ENCODE assay signal across 16 mouse cellular contexts in the genomic region with DNA sequence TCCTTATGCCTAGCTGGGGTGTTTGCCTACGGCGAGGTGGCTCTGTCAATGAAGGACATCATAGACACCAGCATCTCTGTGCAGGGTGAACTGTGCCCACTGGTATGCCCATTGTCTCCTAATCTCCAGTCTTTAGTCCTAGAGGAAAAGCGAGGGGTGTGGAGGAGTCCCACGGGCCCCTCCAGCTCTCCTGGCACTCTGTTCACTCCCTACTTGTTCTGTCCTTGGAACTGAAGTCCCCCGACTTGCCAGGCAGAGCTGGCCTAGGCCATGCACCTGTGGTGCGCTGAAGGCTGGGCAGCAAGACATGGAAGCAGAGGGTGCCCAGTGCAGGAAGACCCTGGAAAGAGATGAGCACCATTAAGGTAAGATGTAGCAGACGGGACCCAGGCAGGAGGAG.
A peak's percentile ranks its signal among the peaks of the same experiment; 100 is the strongest.
DNase-seq lines count a peak whose midpoint lies in the region; ATAC-seq and TF ChIP-seq lines count a peak whose summit lies in the region.
"Had no signal": no experiment of that assay in that cellular context is flagged by ENCODE, and none has a peak within 500 bp of the region (broad histone marks: within the 10 kb centered on the region; RNA-seq: fewer than 3 reads in every experiment).

No protein-coding gene starts in this region.

- ATAC-seq in hindbrain, embryonic 16.5 days: no peak
- no peak for ATAC-seq in lung, embryonic 14.5 days (ENCODE audit: insufficient read depth)
- no peak for ATAC-seq in intestine, embryonic 14.5 days (replicated peaks; ENCODE audit: low FRiP score, low TSS enrichment, low read depth)
- ATAC-seq in midbrain, embryonic 11.5 days (ENCODE audit: low FRiP score): no peak
- ATAC-seq: midbrain, embryonic 15.5 days had no signal

- peaks cover 11% of the 10 kb centered on the region; the same call in 1 of the 2 replicates for H3K27me3 ChIP-seq in hindbrain, embryonic 10.5 days (ENCODE audit: insufficient read depth, poor library complexity, severe bottlenecking)
- no peaks in the 10 kb centered on the region for H3K27me3 ChIP-seq in hindbrain, embryonic 16.5 days (replicated peaks; ENCODE audit: control insufficient read depth, insufficient read depth, low read length)
- H3K27me3 ChIP-seq in lung, embryonic 14.5 days (ENCODE audit: insufficient read depth, low read length): no peaks in the 10 kb centered on the region
- H3K27me3 ChIP-seq in intestine, embryonic 14.5 days (replicated peaks; ENCODE audit: control insufficient read depth, insufficient read depth, low read length): no peaks in the 10 kb centered on the region
- no peaks in the 10 kb centered on the region for H3K27me3 ChIP-seq in small intestine, adult 2 months (ENCODE audit: control insufficient read depth, insufficient read depth, low read length)
- H3K27me3 ChIP-seq in midbrain, embryonic 11.5 days (ENCODE audit: control insufficient read depth, insufficient read depth, low read length): no peaks in the 10 kb centered on the region
- H3K27me3 ChIP-seq: CH12.LX; forebrain, embryonic 12.5 days; heart, embryonic 15.5 days; limb, embryonic 13.5 days; midbrain, embryonic 15.5 days had no signal

- H3K9me3 ChIP-seq in hindbrain, embryonic 10.5 days: no peaks in the 10 kb centered on the region
- H3K9me3 ChIP-seq in hindbrain, embryonic 16.5 days (ENCODE audit: control insufficient read depth, low read length): no peaks in the 10 kb centered on the region
- no peaks in the 10 kb centered on the region for H3K9me3 ChIP-seq in lung, embryonic 14.5 days (ENCODE audit: low read depth, low read length)
- no peaks in the 10 kb centered on the region for H3K9me3 ChIP-seq in intestine, embryonic 14.5 days (ENCODE audit: control insufficient read depth, low read length)
- no peaks in the 10 kb centered on the region for H3K9me3 ChIP-seq in midbrain, embryonic 11.5 days (ENCODE audit: control insufficient read depth, low read length)
- H3K9me3 ChIP-seq: forebrain, embryonic 12.5 days; heart, embryonic 15.5 days; limb, embryonic 13.5 days; megakaryocyte, embryonic 14.5 days; midbrain, embryonic 15.5 days had no signal

- H3K9ac ChIP-seq in hindbrain, embryonic 16.5 days (ENCODE audit: low read depth, low read length): no peak overlapping the region
- no peak overlapping the region for H3K9ac ChIP-seq in lung, embryonic 14.5 days
- no peak overlapping the region; the same call in 1 of the 2 replicates for H3K9ac ChIP-seq in intestine, embryonic 14.5 days (ENCODE audit: low read length)
- no peak overlapping the region for H3K9ac ChIP-seq in midbrain, embryonic 11.5 days (ENCODE audit: low read length)
- H3K9ac ChIP-seq: forebrain, embryonic 12.5 days; heart, embryonic 15.5 days; limb, embryonic 13.5 days; midbrain, embryonic 15.5 days had no signal

- H3K4me3 ChIP-seq in hindbrain, embryonic 10.5 days: no peak overlapping the region
- no peak overlapping the region for H3K4me3 ChIP-seq in hindbrain, embryonic 16.5 days (ENCODE audit: low read length)
- H3K4me3 ChIP-seq in lung, embryonic 14.5 days (ENCODE audit: low read depth, low read length): no peak overlapping the region
- no peak overlapping the region for H3K4me3 ChIP-seq in intestine, embryonic 14.5 days (ENCODE audit: low read depth, low read length)
- H3K4me3 ChIP-seq in small intestine, adult 2 months (ENCODE audit: low read depth, low read length): peak overlapping the region; percentile 48
- no peak overlapping the region for H3K4me3 ChIP-seq in midbrain, embryonic 11.5 days (ENCODE audit: low read depth, low read length)
- H3K4me3 ChIP-seq: forebrain, embryonic 12.5 days; heart, embryonic 15.5 days; limb, embryonic 13.5 days; midbrain, embryonic 15.5 days; myocyte had no signal

- TF ChIP-seq CTCF in lung, embryonic 14.5 days (IDR thresholded peaks at IDR 0.05; ENCODE audit: low read depth): no peak
- no peak for TF ChIP-seq CTCF in small intestine, adult 2 months (IDR thresholded peaks at IDR 0.05; ENCODE audit: extremely low read depth, insufficient read length, insufficient replicate concordance, low read depth, low read length)

- TF ChIP-seq POLR2A in small intestine, adult 2 months (IDR thresholded peaks at IDR 0.05; ENCODE audit: low read depth, low read length): no peak

- H3K4me2 ChIP-seq in hindbrain, embryonic 16.5 days (ENCODE audit: low read length): no peak overlapping the region
- peak overlapping the region; percentile 27; the same call in 1 of the 2 replicates for H3K4me2 ChIP-seq in lung, embryonic 14.5 days
- H3K4me2 ChIP-seq in intestine, embryonic 14.5 days (ENCODE audit: low read length): peak overlapping the region; percentile 26
- no peak overlapping the region for H3K4me2 ChIP-seq in midbrain, embryonic 11.5 days
- H3K4me2 ChIP-seq: forebrain, embryonic 12.5 days; heart, embryonic 15.5 days; limb, embryonic 13.5 days; midbrain, embryonic 15.5 days had no signal

- no peak for DNase-seq in hindbrain, embryonic 10.5 days (ENCODE audit: low spot score)
- DNase-seq in lung, embryonic 14.5 days: no peak
- DNase-seq in lung, postnatal 10 days: no peak
- no peak for DNase-seq in intestine, embryonic 14.5 days (ENCODE audit: low spot score)
- no peak for DNase-seq in midbrain, embryonic 11.5 days (ENCODE audit: low spot score, missing footprints)
- no peak for DNase-seq in layer of hippocampus, postnatal 36 days
- DNase-seq: cerebellum, postnatal 36 days had no signal

- 88% methylated on average over 7 of the region's 7 CpGs for WGBS in hindbrain, embryonic 10.5 days
- WGBS in hindbrain, embryonic 16.5 days: 96% methylated on average over 7 of the region's 7 CpGs
- 72% methylated on average over 7 of the region's 7 CpGs for WGBS in lung, embryonic 14.5 days
- WGBS in intestine, embryonic 14.5 days: 75% methylated on average over 7 of the region's 7 CpGs
- WGBS in small intestine, adult 2 months: 34% methylated on average over 7 of the region's 7 CpGs
- 93% methylated on average over 7 of the region's 7 CpGs for WGBS in midbrain, embryonic 11.5 days

- H3K4me1 ChIP-seq in hindbrain, embryonic 10.5 days (replicated peaks): peaks cover 15% of the 10 kb centered on the region
- H3K4me1 ChIP-seq in hindbrain, embryonic 16.5 days (ENCODE audit: control insufficient read depth, insufficient read depth, low read depth, low read length): no peaks in the 10 kb centered on the region
- no peaks in the 10 kb centered on the region for H3K4me1 ChIP-seq in lung, embryonic 14.5 days (ENCODE audit: insufficient read depth)
- no peaks in the 10 kb centered on the region for H3K4me1 ChIP-seq in intestine, embryonic 14.5 days (replicated peaks; ENCODE audit: control insufficient read depth, insufficient read depth, low read length)
- H3K4me1 ChIP-seq in small intestine, adult 2 months (ENCODE audit: control insufficient read depth, insufficient read depth, insufficient read length, low read length): peaks cover 23% of the 10 kb centered on the region
- H3K4me1 ChIP-seq in midbrain, embryonic 11.5 days (ENCODE audit: control insufficient read depth, insufficient read depth, low read length): no peaks in the 10 kb centered on the region
- H3K4me1 ChIP-seq: forebrain, embryonic 12.5 days; heart, embryonic 15.5 days; midbrain, embryonic 15.5 days had no signal

- peak overlapping the region; percentile 57 for H3K27ac ChIP-seq in hindbrain, embryonic 10.5 days
- H3K27ac ChIP-seq in hindbrain, embryonic 16.5 days (ENCODE audit: low read depth, low read length): no peak overlapping the region
- H3K27ac ChIP-seq in lung, embryonic 14.5 days (ENCODE audit: low read depth): peak overlapping the region; percentile 80
- peak overlapping the region; percentile 88 for H3K27ac ChIP-seq in intestine, embryonic 14.5 days (ENCODE audit: low read depth)
- H3K27ac ChIP-seq in small intestine, adult 2 months (ENCODE audit: insufficient read depth, low read depth, low read length): peak overlapping the region; percentile 94
- H3K27ac ChIP-seq in midbrain, embryonic 11.5 days (ENCODE audit: low read depth, low read length): no peak overlapping the region
- H3K27ac ChIP-seq: forebrain, embryonic 12.5 days; heart, embryonic 15.5 days; limb, embryonic 13.5 days; midbrain, embryonic 15.5 days had no signal

- no peaks in the 10 kb centered on the region for H3K36me3 ChIP-seq in hindbrain, embryonic 10.5 days
- H3K36me3 ChIP-seq in hindbrain, embryonic 16.5 days (ENCODE audit: control insufficient read depth, insufficient read depth, low read length): no peaks in the 10 kb centered on the region
- H3K36me3 ChIP-seq in lung, embryonic 14.5 days (ENCODE audit: insufficient read depth): no peaks in the 10 kb centered on the region
- H3K36me3 ChIP-seq in intestine, embryonic 14.5 days (ENCODE audit: control insufficient read depth, insufficient read depth, low read length): no peaks in the 10 kb centered on the region
- no peaks in the 10 kb centered on the region for H3K36me3 ChIP-seq in small intestine, adult 2 months (ENCODE audit: control insufficient read depth, insufficient read depth, low read length)
- no peaks in the 10 kb centered on the region for H3K36me3 ChIP-seq in midbrain, embryonic 11.5 days (ENCODE audit: control insufficient read depth, insufficient read depth, low read length)
- H3K36me3 ChIP-seq: forebrain, embryonic 12.5 days; heart, embryonic 15.5 days; limb, embryonic 13.5 days; midbrain, embryonic 15.5 days had no signal

Comparison
In these comparisons a context has a peak if more than half of its experiments do, and no peak if none do; other contexts are left out.
1. H3K27ac ChIP-seq: peak in hindbrain, embryonic 10.5 days (single experiment), lung, embryonic 14.5 days (single experiment), intestine, embryonic 14.5 days (single experiment) and small intestine, adult 2 months (single experiment); none in hindbrain, embryonic 16.5 days (single experiment) and midbrain, embryonic 11.5 days (single experiment).
2. H3K4me2 ChIP-seq: peak in lung, embryonic 14.5 days (single experiment) and intestine, embryonic 14.5 days (single experiment); none in hindbrain, embryonic 16.5 days (single experiment) and midbrain, embryonic 11.5 days (single experiment).